Mouse (Mus musculus): ENCODE data around the gene Exoc1. TPM values are rescaled to one million over a fixed set of nuclear protein-coding genes. Genes with fewer than 3 reads are reported as not detected.

The Exoc1 gene
- polyA plus RNA-seq, 2 experiments from 2014 or later = 51.5 to 88.9 TPM

DNA sequence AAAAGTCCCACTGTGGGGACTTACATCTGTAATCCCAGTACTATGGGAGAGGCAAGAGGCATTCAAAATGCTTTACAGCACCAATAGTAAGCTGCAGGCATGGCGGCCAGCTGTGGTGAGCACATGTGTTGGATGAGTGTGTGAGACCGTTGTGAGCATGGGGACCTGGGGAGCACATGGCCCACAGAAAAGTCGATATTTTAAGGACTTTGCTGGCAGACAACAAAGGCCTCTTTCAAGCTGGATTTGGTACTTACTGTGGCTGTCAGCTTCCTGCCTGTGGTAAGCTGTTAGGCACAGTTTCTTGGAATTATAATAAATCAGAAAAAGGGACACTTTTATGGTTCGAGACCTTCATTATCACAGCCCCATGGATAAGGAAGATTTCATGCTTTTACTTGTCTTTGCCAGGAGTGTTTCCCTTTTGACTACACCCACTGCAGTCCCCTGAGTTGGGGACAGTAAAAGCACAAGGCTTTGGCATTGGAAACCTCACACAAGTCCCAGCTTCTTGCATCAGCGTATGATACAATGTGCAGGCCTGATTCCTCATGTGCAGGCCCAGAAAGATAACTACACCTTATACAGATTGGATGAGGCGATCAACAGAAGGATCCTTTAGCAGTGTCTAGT, 83.9 kb downstream of the Exoc1 start:
- ATAC-seq = no peak

DNA sequence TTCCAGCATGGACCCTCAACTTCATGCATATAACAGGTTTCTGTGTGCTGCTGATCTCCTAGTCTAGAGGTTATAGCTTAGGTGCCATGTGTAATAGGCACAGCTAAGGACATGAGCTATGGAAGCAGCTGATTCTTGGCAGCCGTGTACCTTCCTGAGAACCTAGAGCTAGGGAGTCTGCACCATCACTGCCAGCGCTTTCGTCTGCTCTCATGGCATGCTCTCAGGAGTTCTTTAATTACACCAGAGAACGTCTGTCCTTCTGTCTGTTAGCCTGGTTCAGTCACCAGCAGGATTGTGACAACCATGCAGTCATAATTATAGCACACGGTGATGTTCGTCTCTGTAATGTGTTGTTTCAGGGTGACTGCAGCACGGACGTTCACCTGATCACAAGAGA, 86.2 kb downstream of the Exoc1 start:
- ATAC-seq = no peak

DNA sequence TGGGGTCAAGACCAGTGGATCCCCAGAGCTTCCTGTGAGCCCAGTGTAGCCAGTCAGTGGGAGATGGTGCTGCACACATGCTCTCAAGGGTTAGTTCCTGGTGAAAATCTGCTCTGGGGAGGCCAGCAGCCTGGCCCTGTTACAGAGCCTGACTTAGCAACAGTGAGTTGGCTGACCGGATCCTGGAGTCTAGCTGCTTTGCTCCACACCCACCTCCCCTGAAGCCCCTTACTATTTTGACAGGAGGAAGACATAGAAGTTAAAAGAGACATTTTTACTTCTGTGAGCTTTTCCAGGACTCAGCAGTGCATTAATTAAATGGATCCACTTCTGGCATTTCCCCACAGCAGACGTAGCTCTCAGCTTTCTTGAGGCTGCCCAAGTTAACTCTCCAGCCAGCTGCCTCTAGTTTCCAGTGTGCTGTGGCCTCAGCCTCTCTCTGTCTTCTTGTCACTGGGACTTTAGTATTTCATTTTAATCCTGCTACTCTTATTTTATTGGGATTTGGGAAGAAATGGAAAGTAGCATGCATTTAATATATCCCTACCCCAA, 87.2 kb downstream of the Exoc1 start:
- no peak for ATAC-seq

DNA sequence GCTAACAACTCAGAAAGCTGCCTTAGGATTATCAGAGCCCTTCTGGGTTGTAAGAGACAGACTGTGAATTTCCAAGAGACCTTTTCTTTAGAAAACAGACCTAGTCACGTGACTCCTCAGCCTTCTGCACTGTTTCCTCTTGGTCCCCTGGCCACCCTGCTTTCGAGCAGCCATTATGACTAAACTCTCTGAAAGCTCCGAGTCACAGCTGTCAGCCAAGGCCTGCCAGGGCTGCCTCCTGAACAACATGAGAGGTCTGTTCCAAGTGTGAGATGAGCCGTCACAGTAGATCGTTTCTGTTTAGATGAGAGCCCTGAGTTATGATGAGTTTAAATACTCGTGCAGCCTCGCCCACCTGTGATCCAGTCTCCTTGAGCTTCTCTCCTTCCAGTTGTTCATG, 89.6 kb downstream of the Exoc1 start:
- ATAC-seq = no peak

Other genes starting within 250 kb of the Exoc1 start
- gene Clock, start 224.5 kb upstream of the Exoc1 start, polyA plus RNA-seq (2017; shearing (Covaris generic)) = 10 to 100 TPM; 15.9 to 19.1 TPM
- not detected for gene Pdcl2, start 198.2 kb upstream of the Exoc1 start, polyA plus RNA-seq (2017; shearing (Covaris generic))
- gene Nmu, start 165.5 kb upstream of the Exoc1 start, polyA plus RNA-seq (2017; shearing (Covaris generic)) = not detected
- gene Gm7271, start 45.3 kb upstream of the Exoc1 start, polyA plus RNA-seq (2017; shearing (Covaris generic)) = not detected
- 1 to 10 TPM; 5.0 TPM for gene Cep135, start 59.4 kb downstream of the Exoc1 start, polyA plus RNA-seq (2017; shearing (Covaris generic))
- gene C530008M17Rik, start 127.2 kb downstream of the Exoc1 start, polyA plus RNA-seq (2017; shearing (Covaris generic)) = 1 to 10 TPM in 1 of 2 experiments, under 1 TPM in 1; 0.65 to 1.3 TPM